Mouse (Mus musculus): Measurements from ENCODE around the gene Ccni. TPM values are rescaled to one million over a fixed set of nuclear protein-coding genes. Genes with fewer than 3 reads are reported as not detected.
A peak's percentile ranks its signal among the peaks of the same experiment; 100 is the strongest.

Ccni gene
- polyA plus RNA-seq, 1 experiment: 214 TPM

DNA sequence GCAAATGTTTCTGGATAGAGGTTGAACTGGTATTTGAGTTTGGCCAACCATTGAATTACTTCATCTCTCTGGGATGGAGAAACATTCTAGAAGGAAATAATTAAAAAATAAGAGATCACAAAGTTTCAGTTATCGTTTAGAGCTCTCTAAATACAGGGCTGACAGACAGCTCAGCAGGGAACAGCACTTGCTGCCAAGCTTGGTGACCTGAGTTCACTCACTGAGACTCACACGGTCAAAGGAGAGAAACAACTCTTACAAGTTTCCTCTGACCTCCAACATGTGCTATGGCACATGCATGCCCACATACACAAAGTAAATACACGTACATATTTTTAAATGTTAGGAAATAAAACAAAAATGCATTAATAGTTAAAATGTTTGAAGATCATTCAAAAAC lies 16.7 kb downstream of the Ccni start:
- Histone ChIP-seq H3K4me1 (ENCODE audit: control insufficient read depth, insufficient read depth, low read length) (no peaks in the 10 kb centered on the region), H3K4me3 (ENCODE audit: low read depth, low read length) (no peak overlapping the region), H3K36me3 (ENCODE audit: control insufficient read depth, insufficient read depth, low read length, poor library complexity, severe bottlenecking) (peaks cover 38% of the 10 kb centered on the region), H3K9ac (ENCODE audit: low read depth, poor library complexity, severe bottlenecking) (no peak overlapping the region), H3K27ac (ENCODE audit: insufficient read depth, low read length) (no peak overlapping the region), H3K9me3 (replicated peaks; ENCODE audit: control insufficient read depth, insufficient read depth, low read length, poor library complexity, severe bottlenecking) (no peaks in the 10 kb centered on the region), H3K27me3 (ENCODE audit: control insufficient read depth, insufficient read depth, low read length, poor library complexity, severe bottlenecking) (no peaks in the 10 kb centered on the region)
- TF ChIP-seq CTCF (IDR thresholded peaks at IDR 0.05; ENCODE audit: low read depth, low read length) (no peak), POLR2A (IDR thresholded peaks at IDR 0.05; ENCODE audit: insufficient read depth, low read length) (no peak), EP300 (IDR thresholded peaks at IDR 0.05; ENCODE audit: insufficient read depth, low read depth, low read length) (no peak)

GRCm38 (mm10) chr5:93184548-93184947 lies 21.7 kb downstream of the Ccni start:
- H3K4me3 ChIP-seq (ENCODE audit: low read depth, low read length): no peak overlapping the region
- H3K9ac ChIP-seq (ENCODE audit: low read depth, poor library complexity, severe bottlenecking): no peak overlapping the region
- H3K9me3 ChIP-seq (replicated peaks; ENCODE audit: control insufficient read depth, insufficient read depth, low read length, poor library complexity, severe bottlenecking): no peaks in the 10 kb centered on the region
- peaks cover 47% of the 10 kb centered on the region for H3K36me3 ChIP-seq (ENCODE audit: control insufficient read depth, insufficient read depth, low read length, poor library complexity, severe bottlenecking)
- no peaks in the 10 kb centered on the region for H3K4me1 ChIP-seq (ENCODE audit: control insufficient read depth, insufficient read depth, low read length)
- H3K27ac ChIP-seq (ENCODE audit: insufficient read depth, low read length): no peak overlapping the region
- no peaks in the 10 kb centered on the region for H3K27me3 ChIP-seq (ENCODE audit: control insufficient read depth, insufficient read depth, low read length, poor library complexity, severe bottlenecking)
- TF ChIP-seq POLR2A (IDR thresholded peaks at IDR 0.05; ENCODE audit: insufficient read depth, low read length) (no peak), EP300 (IDR thresholded peaks at IDR 0.05; ENCODE audit: insufficient read depth, low read depth, low read length) (no peak), CTCF (IDR thresholded peaks at IDR 0.05; ENCODE audit: low read depth, low read length) (no peak)

- Histone ChIP-seq H3K4me3 (ENCODE audit: low read depth, low read length) (no peak overlapping the region), H3K27ac (ENCODE audit: insufficient read depth, low read length) (no peak overlapping the region), H3K36me3 (ENCODE audit: control insufficient read depth, insufficient read depth, low read length, poor library complexity, severe bottlenecking) (peaks cover 40% of the 10 kb centered on the region), H3K9me3 (replicated peaks; ENCODE audit: control insufficient read depth, insufficient read depth, low read length, poor library complexity, severe bottlenecking) (no peaks in the 10 kb centered on the region), H3K4me1 (ENCODE audit: control insufficient read depth, insufficient read depth, low read length) (no peaks in the 10 kb centered on the region), H3K9ac (ENCODE audit: low read depth, poor library complexity, severe bottlenecking) (no peak overlapping the region), H3K27me3 (ENCODE audit: control insufficient read depth, insufficient read depth, low read length, poor library complexity, severe bottlenecking) (no peaks in the 10 kb centered on the region)
- TF ChIP-seq EP300 (IDR thresholded peaks at IDR 0.05; ENCODE audit: insufficient read depth, low read depth, low read length) (no peak), CTCF (IDR thresholded peaks at IDR 0.05; ENCODE audit: low read depth, low read length) (no peak), POLR2A (IDR thresholded peaks at IDR 0.05; ENCODE audit: insufficient read depth, low read length) (no peak)
Observed at GRCm38 (mm10) chr5:93183311-93183710, 23.0 kb downstream of the Ccni start.

DNA sequence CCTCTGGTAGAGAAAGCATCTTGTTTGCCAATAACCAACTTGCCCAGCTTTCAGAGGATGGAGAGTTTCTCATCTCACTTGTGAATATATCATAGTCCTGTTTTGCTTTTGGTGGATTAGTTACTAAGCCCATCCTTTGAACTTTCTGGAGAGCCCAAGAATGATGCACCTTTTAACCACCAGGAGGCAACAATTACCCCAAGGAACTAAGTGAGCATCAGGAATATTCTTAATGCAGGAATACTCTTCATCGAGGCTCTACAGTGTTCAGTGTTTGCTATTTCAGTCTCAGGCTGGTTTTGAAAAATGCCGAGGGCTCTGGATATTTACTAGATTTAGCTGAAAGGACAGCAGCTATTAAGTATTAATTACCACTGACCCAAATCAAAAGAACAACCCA lies 26.0 kb downstream of the Ccni start:
- H3K27me3 ChIP-seq (ENCODE audit: control insufficient read depth, insufficient read depth, low read length, poor library complexity, severe bottlenecking): no peaks in the 10 kb centered on the region
- no peaks in the 10 kb centered on the region for H3K9me3 ChIP-seq (replicated peaks; ENCODE audit: control insufficient read depth, insufficient read depth, low read length, poor library complexity, severe bottlenecking)
- TF ChIP-seq POLR2A (IDR thresholded peaks at IDR 0.05; ENCODE audit: insufficient read depth, low read length) (no peak), CTCF (IDR thresholded peaks at IDR 0.05; ENCODE audit: low read depth, low read length) (peak; percentile 0), EP300 (IDR thresholded peaks at IDR 0.05; ENCODE audit: insufficient read depth, low read depth, low read length) (no peak)
- H3K27ac ChIP-seq (ENCODE audit: insufficient read depth, low read length): no peak overlapping the region
- H3K4me3 ChIP-seq (ENCODE audit: low read depth, low read length): no peak overlapping the region
- no peak overlapping the region for H3K9ac ChIP-seq (ENCODE audit: low read depth, poor library complexity, severe bottlenecking)
- peaks cover 22% of the 10 kb centered on the region for H3K36me3 ChIP-seq (ENCODE audit: control insufficient read depth, insufficient read depth, low read length, poor library complexity, severe bottlenecking)
- H3K4me1 ChIP-seq (ENCODE audit: control insufficient read depth, insufficient read depth, low read length): no peaks in the 10 kb centered on the region

DNA sequence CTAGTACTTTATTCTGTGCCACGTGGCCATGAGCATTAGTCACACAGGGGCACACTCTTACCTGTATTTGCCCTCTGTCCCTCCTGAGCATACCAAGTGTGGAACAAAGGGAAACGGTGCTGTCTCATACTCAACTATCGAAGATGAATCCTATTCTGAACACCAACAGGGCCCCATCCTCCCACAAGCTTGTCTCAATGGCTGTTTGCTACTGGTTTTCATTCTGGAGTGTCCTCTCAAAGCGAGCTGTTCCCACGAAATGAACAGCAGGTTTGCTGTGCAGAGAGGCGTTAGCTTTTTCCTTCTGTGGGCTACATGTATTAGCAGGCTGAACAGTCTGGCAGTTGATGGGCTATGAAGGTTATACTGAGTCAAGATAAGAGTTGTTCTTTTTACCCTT lies 27.7 kb downstream of the Ccni start:
- Histone ChIP-seq H3K9me3 (replicated peaks; ENCODE audit: control insufficient read depth, insufficient read depth, low read length, poor library complexity, severe bottlenecking) (no peaks in the 10 kb centered on the region), H3K4me1 (ENCODE audit: control insufficient read depth, insufficient read depth, low read length) (no peaks in the 10 kb centered on the region), H3K36me3 (ENCODE audit: control insufficient read depth, insufficient read depth, low read length, poor library complexity, severe bottlenecking) (peaks cover 14% of the 10 kb centered on the region), H3K4me3 (ENCODE audit: low read depth, low read length) (no peak overlapping the region), H3K27ac (ENCODE audit: insufficient read depth, low read length) (no peak overlapping the region), H3K27me3 (ENCODE audit: control insufficient read depth, insufficient read depth, low read length, poor library complexity, severe bottlenecking) (no peaks in the 10 kb centered on the region), H3K9ac (ENCODE audit: low read depth, poor library complexity, severe bottlenecking) (no peak overlapping the region)
- TF ChIP-seq CTCF (IDR thresholded peaks at IDR 0.05; ENCODE audit: low read depth, low read length): no peak
- TF ChIP-seq EP300 (IDR thresholded peaks at IDR 0.05; ENCODE audit: insufficient read depth, low read depth, low read length): no peak
- no peak for TF ChIP-seq POLR2A (IDR thresholded peaks at IDR 0.05; ENCODE audit: insufficient read depth, low read length)

GRCm38 (mm10) chr5:93174675-93175074 lies 31.6 kb downstream of the Ccni start:
- TF ChIP-seq EP300 (IDR thresholded peaks at IDR 0.05; ENCODE audit: insufficient read depth, low read depth, low read length) (no peak), POLR2A (IDR thresholded peaks at IDR 0.05; ENCODE audit: insufficient read depth, low read length) (no peak), CTCF (IDR thresholded peaks at IDR 0.05; ENCODE audit: low read depth, low read length) (no peak)
- no peak overlapping the region for H3K27ac ChIP-seq (ENCODE audit: insufficient read depth, low read length)
- H3K36me3 ChIP-seq (ENCODE audit: control insufficient read depth, insufficient read depth, low read length, poor library complexity, severe bottlenecking): peaks cover 26% of the 10 kb centered on the region
- H3K4me3 ChIP-seq (ENCODE audit: low read depth, low read length): no peak overlapping the region
- H3K9ac ChIP-seq (ENCODE audit: low read depth, poor library complexity, severe bottlenecking): no peak overlapping the region
- no peaks in the 10 kb centered on the region for H3K9me3 ChIP-seq (replicated peaks; ENCODE audit: control insufficient read depth, insufficient read depth, low read length, poor library complexity, severe bottlenecking)
- H3K27me3 ChIP-seq (ENCODE audit: control insufficient read depth, insufficient read depth, low read length, poor library complexity, severe bottlenecking): no peaks in the 10 kb centered on the region
- H3K4me1 ChIP-seq (ENCODE audit: control insufficient read depth, insufficient read depth, low read length): no peaks in the 10 kb centered on the region
